Mouse (Mus musculus) kidney, postnatal 4 days (tissue): ENCODE results near the gene Otp.

ENCODE experiments used
- DNase-seq, 2 experiments: peaks; one replicate each; pipeline ENCODE4 v3.0.0; 2021; ENCODE audit warnings: mixed read lengths in 2 of 2

Gene Otp

GRCm38 (mm10) chr13:94874039-94874425, 1.4 kb upstream of the Otp start:
- DNase-seq = no peak

- DNase-seq = no peak
These were observed 576 bp upstream of the Otp start for GRCm38 (mm10) chr13:94874656-94875395.

- DNase-seq = no peak
These were observed 1.1 kb downstream of the Otp start for GRCm38 (mm10) chr13:94876286-94877210.

GRCm38 (mm10) chr13:94877211-94877590, 1.8 kb downstream of the Otp start:
- no peak for DNase-seq

GRCm38 (mm10) chr13:94877991-94878745, 2.8 kb downstream of the Otp start:
- no peak for DNase-seq

GRCm38 (mm10) chr13:94881201-94881600, 5.8 kb downstream of the Otp start:
- no peak for DNase-seq

GRCm38 (mm10) chr13:94882221-94882620, 6.8 kb downstream of the Otp start:
- no peak for DNase-seq

GRCm38 (mm10) chr13:94882711-94883145, 7.3 kb downstream of the Otp start:
- DNase-seq = no peak

- DNase-seq = peak in 1 of 2 experiments; percentile 67
These were observed 8.0 kb downstream of the Otp start for GRCm38 (mm10) chr13:94883163-94883965.

GRCm38 (mm10) chr13:94883966-94884960, 8.9 kb downstream of the Otp start:
- no peak for DNase-seq

GRCm38 (mm10) chr13:94885291-94886235, 10.2 kb downstream of the Otp start:
- peak; percentile 70 to 80 for DNase-seq

- DNase-seq = no peak
These were observed 32.4 kb downstream of the Otp start for GRCm38 (mm10) chr13:94907841-94908240.

- peak; percentile 7 to 13 for DNase-seq
These were observed 37.6 kb downstream of the Otp start for GRCm38 (mm10) chr13:94912961-94913360.

- DNase-seq = no peak
These were observed 40.3 kb downstream of the Otp start for GRCm38 (mm10) chr13:94915654-94916053.

- no peak for DNase-seq
These were observed 52.7 kb downstream of the Otp start for GRCm38 (mm10) chr13:94928086-94928485.
